Mouse (Mus musculus): ENCODE data around the gene Parp2. TPM values are rescaled to one million over a fixed set of nuclear protein-coding genes. Genes with fewer than 3 reads are reported as not detected.

The Parp2 gene
- polyA plus RNA-seq, 1 experiment = 13.2 TPM

- no peak overlapping the region for H3K4me3 ChIP-seq (ENCODE audit: insufficient read depth, low read depth, low read length)
- no peak overlapping the region for H3K27ac ChIP-seq (replicated peaks; ENCODE audit: low read depth, low read length)
- H3K4me1 ChIP-seq (ENCODE audit: control insufficient read depth, insufficient read depth, insufficient read length, low read length) = no peaks in the 10 kb centered on the region
These were observed 61.0 kb downstream of the Parp2 start for GRCm38 (mm10) chr14:50868656-50869055.

- Histone ChIP-seq H3K27ac (replicated peaks; ENCODE audit: low read depth, low read length) (peak within 1 kb of the TSS; percentile 93), H3K4me3 (ENCODE audit: insufficient read depth, low read depth, low read length) (peak within 1 kb of the TSS; percentile 78), H3K4me1 (ENCODE audit: control insufficient read depth, insufficient read depth, insufficient read length, low read length) (no peaks in the 10 kb centered on the region)
These were observed 62.5 kb downstream of the Parp2 start, which contains the start of gene Tep1 for GRCm38 (mm10) chr14:50869889-50870804. Gene Tep1, minus strand, starts transcription at chr14:50870560.

- Histone ChIP-seq H3K4me1 (ENCODE audit: control insufficient read depth, insufficient read depth, insufficient read length, low read length) (no peaks in the 10 kb centered on the region), H3K27ac (replicated peaks; ENCODE audit: low read depth, low read length) (peak overlapping the region; percentile 93), H3K4me3 (ENCODE audit: insufficient read depth, low read depth, low read length) (peak overlapping the region; percentile 78)
These were observed 63.1 kb downstream of the Parp2 start for GRCm38 (mm10) chr14:50870805-50871143.

Other genes starting within 250 kb of the Parp2 start
- not detected in 2 replicates for gene Olfr744, start 193.0 kb upstream of the Parp2 start, polyA plus RNA-seq (2012; ENCODE audit: insufficient read depth, insufficient read length, missing spikeins)
- gene Olfr745, start 168.5 kb upstream of the Parp2 start, polyA plus RNA-seq (2012; ENCODE audit: insufficient read depth, insufficient read length, missing spikeins) = not detected in 2 replicates
- gene Olfr746, start 160.8 kb upstream of the Parp2 start, polyA plus RNA-seq (2012; ENCODE audit: insufficient read depth, insufficient read length, missing spikeins) = not detected in 2 replicates
- gene Olfr747, start 114.6 kb upstream of the Parp2 start, polyA plus RNA-seq (2012; ENCODE audit: insufficient read depth, insufficient read length, missing spikeins) = not detected in 2 replicates
- not detected in 2 replicates for gene Olfr748, start 100.5 kb upstream of the Parp2 start, polyA plus RNA-seq (2012; ENCODE audit: insufficient read depth, insufficient read length, missing spikeins)
- gene Olfr749, start 62.7 kb upstream of the Parp2 start, polyA plus RNA-seq (2012; ENCODE audit: insufficient read depth, insufficient read length, missing spikeins) = not detected in 2 replicates
- gene Ttc5, start 22.3 kb upstream of the Parp2 start, polyA plus RNA-seq (2012; ENCODE audit: insufficient read depth, insufficient read length, missing spikeins) = 11.1 and 15.2 TPM in 2 replicates
- not detected in 2 replicates for gene Ccnb1ip1, start 109 bp upstream of the Parp2 start, polyA plus RNA-seq (2012; ENCODE audit: insufficient read depth, insufficient read length, missing spikeins)
- 29.1 and 29.6 TPM in 2 replicates for gene Tep1, start 62.7 kb downstream of the Parp2 start, polyA plus RNA-seq (2012; ENCODE audit: insufficient read depth, insufficient read length, missing spikeins)
- 0.32 and 1.4 TPM in 2 replicates for gene Klhl33, start 89.7 kb downstream of the Parp2 start, polyA plus RNA-seq (2012; ENCODE audit: insufficient read depth, insufficient read length, missing spikeins)
- gene Osgep, start 117.1 kb downstream of the Parp2 start, polyA plus RNA-seq (2012; ENCODE audit: insufficient read depth, insufficient read length, missing spikeins) = 59.2 and 66.9 TPM in 2 replicates
- 31.0 and 35.3 TPM in 2 replicates for gene Apex1, start 117.1 kb downstream of the Parp2 start, polyA plus RNA-seq (2012; ENCODE audit: insufficient read depth, insufficient read length, missing spikeins)
- gene Pip4p1, start 123.0 kb downstream of the Parp2 start, polyA plus RNA-seq (2012; ENCODE audit: insufficient read depth, insufficient read length, missing spikeins) = 44.2 and 46.1 TPM in 2 replicates
- 84.3 and 92.4 TPM in 2 replicates for gene Pnp, start 123.2 kb downstream of the Parp2 start, polyA plus RNA-seq (2012; ENCODE audit: insufficient read depth, insufficient read length, missing spikeins)
- gene Gm49342, start 136.7 kb downstream of the Parp2 start, polyA plus RNA-seq (2012; ENCODE audit: insufficient read depth, insufficient read length, missing spikeins) = 11.9 and 19.3 TPM in 2 replicates
- 3.5 and 5.1 TPM in 2 replicates for gene Pnp2, start 148.2 kb downstream of the Parp2 start, polyA plus RNA-seq (2012; ENCODE audit: insufficient read depth, insufficient read length, missing spikeins)
- gene Rnase10, start 199.9 kb downstream of the Parp2 start, polyA plus RNA-seq (2012; ENCODE audit: insufficient read depth, insufficient read length, missing spikeins) = 0.91 TPM in 1 of 2 replicates, not detected in the other
- gene Rnase9, start 234.0 kb downstream of the Parp2 start, polyA plus RNA-seq (2012; ENCODE audit: insufficient read depth, insufficient read length, missing spikeins) = not detected in 2 replicates
- not detected in 2 replicates for gene Rnase11, start 242.3 kb downstream of the Parp2 start, polyA plus RNA-seq (2012; ENCODE audit: insufficient read depth, insufficient read length, missing spikeins)
- not detected in 2 replicates for gene Rnase12, start 249.8 kb downstream of the Parp2 start, polyA plus RNA-seq (2012; ENCODE audit: insufficient read depth, insufficient read length, missing spikeins)